Mouse (Mus musculus): ENCODE data around the gene Gm45233.

Gene Gm45233

DNA sequence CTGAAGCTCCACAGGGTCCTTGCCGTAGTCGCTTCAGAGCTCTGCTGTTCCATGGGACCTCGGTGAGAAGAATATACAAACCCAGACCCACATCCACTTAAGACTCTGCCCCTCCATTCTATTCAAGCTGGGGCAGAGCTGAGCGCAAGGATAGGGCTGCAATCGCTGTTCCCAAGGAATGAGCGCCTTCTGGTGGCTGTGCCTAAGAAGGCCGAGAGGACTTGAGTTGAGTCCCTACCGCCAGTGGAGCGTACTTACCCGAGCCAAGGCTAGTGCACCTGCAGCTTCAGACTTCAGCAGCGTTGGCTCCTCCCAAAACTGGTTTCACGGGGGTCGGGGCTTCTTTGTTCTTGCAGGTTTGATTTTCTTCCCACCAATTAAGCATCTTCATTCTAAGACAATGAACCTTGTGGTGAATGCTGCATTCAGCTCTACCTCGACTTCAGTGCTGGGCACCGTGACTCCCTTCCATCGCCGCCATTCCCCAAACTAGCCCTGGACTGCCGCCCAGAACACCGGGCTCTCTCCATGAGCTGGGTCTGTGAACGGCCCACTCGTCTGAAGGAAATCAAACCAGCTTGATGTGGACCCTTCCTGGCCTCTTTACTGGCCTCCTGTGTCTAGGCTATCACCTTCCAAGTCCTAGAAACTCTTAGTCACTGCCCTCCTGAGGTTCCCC, 51.6 kb downstream of the Gm45233 start:
- DNase-seq (ENCODE audit: low read depth in 1 of 2, low spot score in 2 of 2), result no peak

DNA sequence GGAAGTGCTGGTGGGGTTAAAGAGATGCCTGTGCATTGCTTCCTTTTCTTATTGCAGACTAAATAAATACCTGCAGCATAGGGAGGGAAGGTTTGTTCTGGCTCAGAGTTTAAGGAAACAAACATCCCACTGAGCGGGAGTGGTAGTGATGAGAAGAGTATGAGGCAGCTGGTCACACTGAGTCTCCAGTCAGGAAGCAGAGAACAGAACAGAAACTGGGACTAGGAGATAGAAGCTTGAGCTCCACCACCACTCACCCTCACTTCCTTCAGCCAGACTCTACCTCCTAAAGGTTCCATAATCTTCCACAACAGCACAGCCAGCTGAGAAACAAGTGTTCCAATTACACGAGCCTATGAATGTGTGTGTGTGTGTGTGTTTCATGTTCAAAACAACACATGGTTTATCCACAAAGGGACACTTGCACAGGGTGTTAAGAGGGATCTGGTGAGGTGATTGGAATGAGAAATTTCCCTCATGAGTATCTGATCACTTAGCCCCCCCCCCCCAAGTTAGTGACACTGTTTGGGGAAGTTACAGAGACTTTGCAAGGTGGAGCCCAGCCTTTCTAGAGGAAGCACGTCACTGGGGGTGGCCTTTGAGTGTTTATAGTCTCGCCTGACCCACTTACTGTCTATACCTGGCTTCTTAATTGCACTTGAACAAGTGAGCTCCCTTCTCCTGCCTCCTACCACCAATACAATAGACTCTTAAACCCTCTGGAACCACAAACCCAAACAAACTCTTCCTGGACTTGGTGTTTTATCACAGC, 68.0 kb downstream of the Gm45233 start:
- DNase-seq (ENCODE audit: low read depth in 1 of 2, low spot score in 2 of 2), result no peak

DNA sequence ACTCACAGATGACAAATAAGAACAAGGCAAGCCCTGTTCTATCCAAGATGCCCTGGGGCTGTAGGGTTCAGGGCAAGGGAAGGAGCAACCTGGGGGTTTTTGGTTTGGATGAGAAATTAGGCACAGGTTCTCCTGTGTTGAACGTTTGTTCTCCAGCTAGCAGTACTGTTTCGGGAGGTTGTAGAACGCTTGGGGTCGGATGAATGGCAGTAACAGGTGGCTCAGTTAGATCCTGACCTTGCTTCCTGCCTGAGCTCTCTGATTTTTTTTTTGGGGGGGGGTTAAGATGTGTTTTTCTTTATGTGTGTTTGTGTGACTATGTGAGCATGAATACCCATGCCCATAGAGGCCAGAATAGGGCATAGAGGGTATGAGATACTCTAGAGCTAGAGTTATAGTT, 68.6 kb downstream of the Gm45233 start:
- no peak for DNase-seq (ENCODE audit: low read depth in 1 of 2, low spot score in 2 of 2)

All from monocyte, adult 2 months (primary cell).